Mouse (Mus musculus): ENCODE results near the gene Zmiz1.

Zmiz1 gene

GRCm38 (mm10) chr14:25459016-25459393, at the start of gene Zmiz1:
TSS of gene Zmiz1 (plus strand) at chr14:25459185.
- in situ Hi-C loops (cut with MboI, MseI): loop anchor here in 1 of 2 experiments (5.0 to 10.0 kb wide), 3 partner anchors 106 to 474 kb away; no protein-coding TSS in a partner anchor

GRCm38 (mm10) chr14:25411848-25412527, 47.0 kb upstream of the Zmiz1 start:
- in situ Hi-C loops (cut with MboI, MseI): no loop called here

GRCm38 (mm10) chr14:25412811-25413210, 46.2 kb upstream of the Zmiz1 start:
- in situ Hi-C loops (cut with MboI, MseI): no loop called here

- in situ Hi-C loops (cut with MboI, MseI): no loop called here
Observed at GRCm38 (mm10) chr14:25413510-25413909, 45.5 kb upstream of the Zmiz1 start.

GRCm38 (mm10) chr14:25414115-25414514, 44.9 kb upstream of the Zmiz1 start:
- in situ Hi-C loops (cut with MboI, MseI): no loop called here

GRCm38 (mm10) chr14:25420001-25420690, 38.8 kb upstream of the Zmiz1 start:
- in situ Hi-C loops (cut with MboI, MseI): no loop called here

- in situ Hi-C loops (cut with MboI, MseI): no loop called here
Observed at GRCm38 (mm10) chr14:25420987-25421386, 38.0 kb upstream of the Zmiz1 start.

GRCm38 (mm10) chr14:25421596-25422001, 37.4 kb upstream of the Zmiz1 start:
- in situ Hi-C loops (cut with MboI, MseI): no loop called here

GRCm38 (mm10) chr14:25422946-25423345, 36.0 kb upstream of the Zmiz1 start:
- in situ Hi-C loops (cut with MboI, MseI): no loop called here

GRCm38 (mm10) chr14:25423721-25424443, 35.1 kb upstream of the Zmiz1 start:
- in situ Hi-C loops (cut with MboI, MseI): no loop called here

GRCm38 (mm10) chr14:25438255-25438654, 20.7 kb upstream of the Zmiz1 start:
- in situ Hi-C loops (cut with MboI, MseI): loop anchor here (10.0 to 25.0 kb wide), 2 partner anchors 783 to 826 kb away; no protein-coding TSS in a partner anchor

- in situ Hi-C loops (cut with MboI, MseI): loop anchor here in 1 of 2 experiments (25.0 kb wide), 1 partner anchor 828 kb away; no protein-coding TSS in a partner anchor
Observed at GRCm38 (mm10) chr14:25440116-25440515, 18.9 kb upstream of the Zmiz1 start.

GRCm38 (mm10) chr14:25440777-25441176, 18.2 kb upstream of the Zmiz1 start:
- in situ Hi-C loops (cut with MboI, MseI): loop anchor here in 1 of 2 experiments (25.0 kb wide), 1 partner anchor 828 kb away; no protein-coding TSS in a partner anchor

GRCm38 (mm10) chr14:25441469-25441868, 17.5 kb upstream of the Zmiz1 start:
- in situ Hi-C loops (cut with MboI, MseI): loop anchor here in 1 of 2 experiments (25.0 kb wide), 1 partner anchor 829 kb away; no protein-coding TSS in a partner anchor

GRCm38 (mm10) chr14:25442676-25443075, 16.3 kb upstream of the Zmiz1 start:
- in situ Hi-C loops (cut with MboI, MseI): loop anchor here in 1 of 2 experiments (25.0 kb wide), 1 partner anchor 830 kb away; no protein-coding TSS in a partner anchor

GRCm38 (mm10) chr14:25447136-25447775, 11.7 kb upstream of the Zmiz1 start:
- in situ Hi-C loops (cut with MboI, MseI): loop anchor here in 1 of 2 experiments (25.0 kb wide), 1 partner anchor 835 kb away; no protein-coding TSS in a partner anchor

GRCm38 (mm10) chr14:25448471-25448870, 10.5 kb upstream of the Zmiz1 start:
- in situ Hi-C loops (cut with MboI, MseI): loop anchor here in 1 of 2 experiments (25.0 kb wide), 1 partner anchor 836 kb away; no protein-coding TSS in a partner anchor

GRCm38 (mm10) chr14:25451099-25451667, 7.8 kb upstream of the Zmiz1 start:
- in situ Hi-C loops (cut with MboI, MseI): loop anchor here in 1 of 2 experiments (5.0 to 10.0 kb wide), 3 partner anchors 79 to 466 kb away; no protein-coding TSS in a partner anchor

GRCm38 (mm10) chr14:25451699-25452632, 7.0 kb upstream of the Zmiz1 start:
- in situ Hi-C loops (cut with MboI, MseI): loop anchor here in 1 of 2 experiments (5.0 to 10.0 kb wide), 3 partner anchors 80 to 467 kb away; no protein-coding TSS in a partner anchor
